Mouse (Mus musculus): Measurements from ENCODE around the gene Mrps27.

- TF ChIP-seq POLR2A (IDR thresholded peaks at IDR 0.05; ENCODE audit: borderline replicate concordance, extremely low read depth, insufficient read depth, insufficient read length, poor library complexity, severe bottlenecking) (no peak), CTCF (IDR thresholded peaks at IDR 0.05; ENCODE audit: borderline replicate concordance, extremely low read depth, insufficient read depth, insufficient read length) (no peak)
Measured at GRCm38 (mm10) chr13:99441700-99442433, 97.3 kb downstream of the Mrps27 start.

Measured in brain, embryonic 14.5 days (tissue).